Mouse (Mus musculus): ENCODE measurements at regions not wholly inside any gene's neighbourhood (a gene's known extent, or its start where the extent isn't known, plus 50 kb on each side); places are given as distances from the start of the nearest gene placed in this dataset.

- H3K9ac ChIP-seq (ENCODE audit: low read depth, low read length), result no peak overlapping the region
- no peak overlapping the region for H3K27ac ChIP-seq (ENCODE audit: low read depth, low read length)
- H3K4me1 ChIP-seq (replicated peaks; ENCODE audit: control insufficient read depth, insufficient read depth, low read length), result no peaks in the 10 kb centered on the region
- no peaks in the 10 kb centered on the region for H3K27me3 ChIP-seq (ENCODE audit: control insufficient read depth, insufficient read depth, low read length)
- DNase-seq (ENCODE audit: low spot score) (no peak), ATAC-seq (ENCODE audit: low FRiP score) (no peak)
- no peak overlapping the region for H3K4me2 ChIP-seq (replicated peaks; ENCODE audit: low read depth, low read length)
- no peak overlapping the region for H3K4me3 ChIP-seq (ENCODE audit: low read depth, low read length)
- no peaks in the 10 kb centered on the region for H3K9me3 ChIP-seq (ENCODE audit: control insufficient read depth, low read length)
- 86% methylated on average over 5 of the region's 5 CpGs for WGBS
- H3K36me3 ChIP-seq (ENCODE audit: control insufficient read depth, insufficient read depth, low read length), result 0 out of 2 replicates have a peak, but pooled peaks cover 2% of the 10 kb centered on the region
Measured at GRCm38 (mm10) chr13:119339016-119339415, 89.4 kb upstream of the Paip1 start.

GRCm38 (mm10) chr13:119339762-119340161 is 88.6 kb upstream of the Paip1 start:
- H3K4me1 ChIP-seq (replicated peaks; ENCODE audit: control insufficient read depth, insufficient read depth, low read length), result no peaks in the 10 kb centered on the region
- H3K27me3 ChIP-seq (ENCODE audit: control insufficient read depth, insufficient read depth, low read length), result no peaks in the 10 kb centered on the region
- 94% methylated on average over 11 of the region's 11 CpGs for WGBS
- 0 out of 2 replicates have a peak, but pooled peaks cover 2% of the 10 kb centered on the region for H3K36me3 ChIP-seq (ENCODE audit: control insufficient read depth, insufficient read depth, low read length)
- no peak for ATAC-seq (ENCODE audit: low FRiP score)
- H3K27ac ChIP-seq (ENCODE audit: low read depth, low read length), result no peak overlapping the region
- no peaks in the 10 kb centered on the region for H3K9me3 ChIP-seq (ENCODE audit: control insufficient read depth, low read length)
- no peak overlapping the region for H3K4me3 ChIP-seq (ENCODE audit: low read depth, low read length)
- no peak overlapping the region for H3K9ac ChIP-seq (ENCODE audit: low read depth, low read length)
- no peak for DNase-seq (ENCODE audit: low spot score)
- no peak overlapping the region for H3K4me2 ChIP-seq (replicated peaks; ENCODE audit: low read depth, low read length)

GRCm38 (mm10) chr13:119341833-119342232 is 86.6 kb upstream of the Paip1 start:
- ATAC-seq (ENCODE audit: low FRiP score), result peak; percentile 61; the same call in 1 of the 2 replicates

GRCm38 (mm10) chr13:119342761-119343160 is 85.6 kb upstream of the Paip1 start:
- no peak overlapping the region for H3K4me3 ChIP-seq (ENCODE audit: low read depth, low read length)
- H3K4me2 ChIP-seq (replicated peaks; ENCODE audit: low read depth, low read length), result no peak overlapping the region
- no peaks in the 10 kb centered on the region for H3K27me3 ChIP-seq (ENCODE audit: control insufficient read depth, insufficient read depth, low read length)
- DNase-seq (ENCODE audit: low spot score) (no peak), ATAC-seq (ENCODE audit: low FRiP score) (no peak)
- WGBS, result 94% methylated on average over 7 of the region's 7 CpGs
- H3K9ac ChIP-seq (ENCODE audit: low read depth, low read length), result no peak overlapping the region
- no peaks in the 10 kb centered on the region for H3K4me1 ChIP-seq (replicated peaks; ENCODE audit: control insufficient read depth, insufficient read depth, low read length)
- no peaks in the 10 kb centered on the region for H3K9me3 ChIP-seq (ENCODE audit: control insufficient read depth, low read length)
- H3K36me3 ChIP-seq (ENCODE audit: control insufficient read depth, insufficient read depth, low read length), result no peaks in the 10 kb centered on the region
- H3K27ac ChIP-seq (ENCODE audit: low read depth, low read length), result no peak overlapping the region

More at GRCm38 (mm10) chr13:119341833-119342232, 86.6 kb upstream of the Paip1 start:
- DNase-seq (ENCODE audit: low spot score), result peak; percentile 76
- no peak overlapping the region for H3K4me3 ChIP-seq (ENCODE audit: low read depth, low read length)
- H3K36me3 ChIP-seq (ENCODE audit: control insufficient read depth, insufficient read depth, low read length), result 0 out of 2 replicates have a peak, but pooled peaks cover 2% of the 10 kb centered on the region
- H3K9me3 ChIP-seq (ENCODE audit: control insufficient read depth, low read length), result no peaks in the 10 kb centered on the region
- WGBS, result 38% methylated on average over 2 of the region's 2 CpGs
- H3K4me2 ChIP-seq (replicated peaks; ENCODE audit: low read depth, low read length), result no peak overlapping the region
- no peak overlapping the region for H3K9ac ChIP-seq (ENCODE audit: low read depth, low read length)
- H3K27me3 ChIP-seq (ENCODE audit: control insufficient read depth, insufficient read depth, low read length), result no peaks in the 10 kb centered on the region
- H3K4me1 ChIP-seq (replicated peaks; ENCODE audit: control insufficient read depth, insufficient read depth, low read length), result no peaks in the 10 kb centered on the region
- no peak overlapping the region for H3K27ac ChIP-seq (ENCODE audit: low read depth, low read length)

- Histone ChIP-seq H3K4me3 (ENCODE audit: low read depth, low read length) (no peak overlapping the region), H3K9ac (ENCODE audit: low read depth, low read length) (no peak overlapping the region), H3K36me3 (ENCODE audit: control insufficient read depth, insufficient read depth, low read length) (no peaks in the 10 kb centered on the region), H3K27me3 (ENCODE audit: control insufficient read depth, insufficient read depth, low read length) (no peaks in the 10 kb centered on the region), H3K4me2 (replicated peaks; ENCODE audit: low read depth, low read length) (no peak overlapping the region), H3K9me3 (ENCODE audit: control insufficient read depth, low read length) (no peaks in the 10 kb centered on the region), H3K4me1 (replicated peaks; ENCODE audit: control insufficient read depth, insufficient read depth, low read length) (no peaks in the 10 kb centered on the region), H3K27ac (ENCODE audit: low read depth, low read length) (no peak overlapping the region)
- 98% methylated on average over 3 of the region's 3 CpGs for WGBS
- DNase-seq (ENCODE audit: low spot score) (no peak), ATAC-seq (ENCODE audit: low FRiP score) (no peak)
Measured at GRCm38 (mm10) chr13:119347988-119348387, 80.4 kb upstream of the Paip1 start.

- Histone ChIP-seq H3K4me3 (ENCODE audit: low read depth, low read length) (no peak overlapping the region), H3K27ac (ENCODE audit: low read depth, low read length) (no peak overlapping the region), H3K36me3 (ENCODE audit: control insufficient read depth, insufficient read depth, low read length) (no peaks in the 10 kb centered on the region), H3K27me3 (ENCODE audit: control insufficient read depth, insufficient read depth, low read length) (no peaks in the 10 kb centered on the region), H3K9me3 (ENCODE audit: control insufficient read depth, low read length) (no peaks in the 10 kb centered on the region), H3K4me1 (replicated peaks; ENCODE audit: control insufficient read depth, insufficient read depth, low read length) (no peaks in the 10 kb centered on the region), H3K9ac (ENCODE audit: low read depth, low read length) (no peak overlapping the region), H3K4me2 (replicated peaks; ENCODE audit: low read depth, low read length) (no peak overlapping the region)
- peak; percentile 31 for DNase-seq (ENCODE audit: low spot score)
- peak; percentile 78 for ATAC-seq (ENCODE audit: low FRiP score)
- 53% methylated on average over 13 of the region's 13 CpGs for whole genome bisulfite sequencing
Measured at GRCm38 (mm10) chr13:119351346-119351745, 77.1 kb upstream of the Paip1 start.

- Histone ChIP-seq H3K27ac (ENCODE audit: low read depth, low read length) (no peak overlapping the region), H3K4me3 (ENCODE audit: low read depth, low read length) (no peak overlapping the region), H3K27me3 (ENCODE audit: control insufficient read depth, insufficient read depth, low read length) (no peaks in the 10 kb centered on the region), H3K9me3 (ENCODE audit: control insufficient read depth, low read length) (no peaks in the 10 kb centered on the region), H3K9ac (ENCODE audit: low read depth, low read length) (no peak overlapping the region), H3K4me2 (replicated peaks; ENCODE audit: low read depth, low read length) (no peak overlapping the region), H3K4me1 (replicated peaks; ENCODE audit: control insufficient read depth, insufficient read depth, low read length) (no peaks in the 10 kb centered on the region), H3K36me3 (ENCODE audit: control insufficient read depth, insufficient read depth, low read length) (peaks cover 4% of the 10 kb centered on the region; the same call in 1 of the 2 replicates)
- ATAC-seq (ENCODE audit: low FRiP score), result no peak
- WGBS, result 77% methylated on average over 3 of the region's 3 CpGs
- DNase-seq (ENCODE audit: low spot score), result no peak
Measured at GRCm38 (mm10) chr13:119358696-119359095, 69.7 kb upstream of the Paip1 start.

GRCm38 (mm10) chr13:119363379-119363778 is 65.0 kb upstream of the Paip1 start:
- no peak overlapping the region for H3K9ac ChIP-seq (ENCODE audit: low read depth, low read length)
- H3K36me3 ChIP-seq (ENCODE audit: control insufficient read depth, insufficient read depth, low read length), result 0 out of 2 replicates have a peak, but pooled peaks cover 2% of the 10 kb centered on the region
- H3K9me3 ChIP-seq (ENCODE audit: control insufficient read depth, low read length), result no peaks in the 10 kb centered on the region
- ATAC-seq (ENCODE audit: low FRiP score) (no peak), DNase-seq (ENCODE audit: low spot score) (peak; percentile 71)
- H3K27me3 ChIP-seq (ENCODE audit: control insufficient read depth, insufficient read depth, low read length), result no peaks in the 10 kb centered on the region
- no peaks in the 10 kb centered on the region for H3K4me1 ChIP-seq (replicated peaks; ENCODE audit: control insufficient read depth, insufficient read depth, low read length)
- H3K4me2 ChIP-seq (replicated peaks; ENCODE audit: low read depth, low read length), result no peak overlapping the region
- no peak overlapping the region for H3K27ac ChIP-seq (ENCODE audit: low read depth, low read length)
- WGBS, result 66% methylated on average over 3 of the region's 3 CpGs
- no peak overlapping the region for H3K4me3 ChIP-seq (ENCODE audit: low read depth, low read length)

- Histone ChIP-seq H3K4me2 (replicated peaks; ENCODE audit: low read depth, low read length) (no peak overlapping the region), H3K4me3 (ENCODE audit: low read depth, low read length) (no peak overlapping the region), H3K27ac (ENCODE audit: low read depth, low read length) (no peak overlapping the region), H3K27me3 (ENCODE audit: control insufficient read depth, insufficient read depth, low read length) (no peaks in the 10 kb centered on the region), H3K9me3 (ENCODE audit: control insufficient read depth, low read length) (no peaks in the 10 kb centered on the region), H3K4me1 (replicated peaks; ENCODE audit: control insufficient read depth, insufficient read depth, low read length) (no peaks in the 10 kb centered on the region), H3K36me3 (ENCODE audit: control insufficient read depth, insufficient read depth, low read length) (0 out of 2 replicates have a peak, but pooled peaks cover 2% of the 10 kb centered on the region), H3K9ac (ENCODE audit: low read depth, low read length) (no peak overlapping the region)
- ATAC-seq (ENCODE audit: low FRiP score) (peak; percentile 20; the same call in 1 of the 2 replicates), DNase-seq (ENCODE audit: low spot score) (no peak)
- WGBS, result 90% methylated on average over 5 of the region's 5 CpGs
Measured at GRCm38 (mm10) chr13:119364160-119364559, 64.2 kb upstream of the Paip1 start.
